Mouse (Mus musculus) kidney, embryonic 14.5 days (tissue): ENCODE results near the gene Ttk. TPM values are rescaled to one million over a fixed set of nuclear protein-coding genes. Genes with fewer than 3 reads are reported as not detected.

Experiments
- ATAC-seq: fragments of 200-750 bp; cut with Nextera tagmentation; 2 replicates; pipeline ENCODE4 v1.8.0; 2017; ENCODE audit warnings: moderate number of reproducible peaks, mild to moderate bottlenecking, moderate TSS enrichment, moderate library complexity; ENCODE audit not compliant: low FRiP score, low TSS enrichment
- H3K27ac ChIP-seq: fragments of 300-500 bp; sonication (generic); 2 replicates; pipeline ENCODE4 v1.5.1; 2014; ENCODE audit warnings: low read depth, mild to moderate bottlenecking, low read length, moderate library complexity, mixed read lengths
- H3K27me3 ChIP-seq: fragments of 300-500 bp; sonication (generic); 2 replicates; pipeline ENCODE4 v1.6.1; 2014; ENCODE audit warnings: mild to moderate bottlenecking, low read length; ENCODE audit not compliant: control insufficient read depth, insufficient read depth
- H3K36me3 ChIP-seq: fragments of 300-500 bp; sonication (generic); 2 replicates; pipeline ENCODE4 v1.6.1; 2014; ENCODE audit warnings: low read length, mixed read lengths; ENCODE audit not compliant: control insufficient read depth, insufficient read depth
- H3K4me1 ChIP-seq: fragments of 300-500 bp; sonication (generic); 2 replicates; pipeline ENCODE4 v1.6.1; 2014; ENCODE audit warnings: low read length, mixed read lengths; ENCODE audit not compliant: control insufficient read depth, insufficient read depth
- H3K4me2 ChIP-seq: fragments of 300-500 bp; sonication (generic); replicated peaks from 2 replicates; pipeline ENCODE4 v1.6.1; 2014; ENCODE audit warnings: low read depth, mild to moderate bottlenecking, low read length
- H3K4me3 ChIP-seq: fragments of 300-500 bp; sonication (generic); 2 replicates; pipeline ENCODE4 v1.5.1; 2014; ENCODE audit warnings: mild to moderate bottlenecking, low read length
- H3K9ac ChIP-seq: fragments of 300-500 bp; sonication (generic); 2 replicates; pipeline ENCODE4 v1.6.1; 2014; ENCODE audit warnings: low read depth, mild to moderate bottlenecking, low read length, moderate library complexity
- H3K9me3 ChIP-seq: fragments of 300-500 bp; sonication (generic); 2 replicates; pipeline ENCODE4 v1.6.1; 2016; ENCODE audit warnings: low read length; ENCODE audit not compliant: control insufficient read depth
- WGBS: fragments of 180-500 bp; shearing (Covaris S2); extraction: QIAGEN DNeasy Blood & Tissue Kit; methylation state at CpG from one replicate; pipeline ENCODE4 v1.1.7; 2014; 5-methylcytosine and 5-hydroxymethylcytosine counted together
- polyA plus RNA-seq: library from polyadenylated mRNA; unstranded; fragments of >200 nt; fragmentation: Nextera tagmentation; extraction: Ambion mirVana; gene quantifications from 2 replicates; pipeline ENCODE4 v1.2.1, GENCODE M21; 2014

The Ttk gene
- 29.2 and 37.0 TPM in 2 replicates for polyA plus RNA-seq

DNA sequence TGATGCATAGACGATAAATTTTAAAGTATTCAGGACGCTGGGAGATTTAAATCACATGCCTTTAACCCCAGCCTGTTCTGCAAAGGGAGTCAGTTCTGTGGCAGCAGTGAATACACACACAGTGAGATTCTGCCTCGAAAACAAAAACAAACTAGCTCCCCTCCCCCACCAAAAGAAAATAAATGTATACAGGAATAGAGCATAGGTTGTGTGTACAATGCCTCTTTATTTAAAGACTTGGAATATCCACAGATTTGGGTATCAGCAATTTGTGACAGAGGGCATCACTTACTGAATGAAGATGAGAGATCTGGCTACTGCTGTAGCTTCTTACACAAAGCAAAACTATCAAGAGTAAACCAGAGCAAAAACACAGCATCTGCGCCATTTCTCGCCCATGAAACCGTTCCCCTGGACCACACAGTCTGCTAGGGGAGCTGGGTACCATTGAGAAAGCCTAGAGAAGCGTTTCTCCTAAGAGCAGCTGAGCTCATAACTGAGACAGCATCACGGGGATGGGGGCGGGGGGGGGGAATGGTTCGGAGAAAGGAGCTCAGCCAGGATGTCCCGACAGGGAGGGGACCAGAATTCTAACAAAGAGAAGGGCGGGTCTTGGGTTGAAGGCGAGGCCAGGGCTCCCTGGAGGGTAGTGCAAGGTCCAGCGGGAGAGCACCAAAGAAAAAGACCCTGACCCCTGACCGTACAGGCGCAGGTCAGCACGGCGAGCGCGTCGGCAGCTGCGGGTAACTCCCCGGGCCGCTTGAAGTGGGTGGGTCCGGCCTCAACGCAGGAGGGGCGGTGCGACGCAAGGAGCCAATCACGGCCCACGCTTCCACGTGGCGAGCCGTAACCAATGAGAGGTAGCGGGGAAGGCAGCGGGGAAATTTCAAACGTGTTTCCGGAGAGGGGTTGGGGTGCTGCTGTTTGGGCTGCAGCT lies at the start of gene Ttk:
TSS of gene Ttk (plus strand) at position 879 of the 937 bp plus-strand sequence.
- Histone ChIP-seq H3K36me3 (no peaks in the 10 kb centered on the region), H3K27me3 (no peaks in the 10 kb centered on the region), H3K27ac (peak within 1 kb of the TSS; percentile 76; the same call in 1 of the 2 replicates), H3K9ac (peak within 1 kb of the TSS; percentile 84), H3K4me2 (peak within 1 kb of the TSS; percentile 67), H3K9me3 (no peaks in the 10 kb centered on the region), H3K4me1 (peaks cover 5% of the 10 kb centered on the region), H3K4me3 (peak within 1 kb of the TSS; percentile 97)
- under 1% methylated on average over 38 of the region's 38 CpGs for WGBS
- ATAC-seq: peak; percentile 99

DNA sequence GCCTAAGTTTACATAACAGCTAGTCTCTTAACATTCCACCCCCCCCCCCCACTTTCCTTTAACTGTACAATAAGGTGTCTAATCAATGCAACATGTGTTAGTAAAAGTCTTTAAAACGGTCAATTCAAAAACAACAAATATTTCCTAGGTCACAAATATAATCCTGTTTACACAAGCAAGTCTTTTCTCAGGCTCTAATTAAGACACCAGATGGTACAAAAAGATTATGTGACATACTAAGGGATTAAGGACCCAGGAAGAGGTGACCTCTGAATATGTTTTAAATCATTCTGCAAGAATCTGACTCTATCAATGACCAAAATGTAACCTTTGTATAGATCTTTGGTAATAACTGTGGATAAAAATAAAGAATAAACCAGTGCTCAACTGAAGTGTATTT lies 49.0 kb upstream of the Ttk start:
- Histone ChIP-seq H3K4me3 (no peak overlapping the region), H3K9ac (no peak overlapping the region), H3K9me3 (no peaks in the 10 kb centered on the region), H3K27me3 (no peaks in the 10 kb centered on the region), H3K36me3 (no peaks in the 10 kb centered on the region), H3K4me2 (no peak overlapping the region), H3K4me1 (no peaks in the 10 kb centered on the region), H3K27ac (no peak overlapping the region)
- WGBS: 69% methylated on average over 1 of the region's 1 CpGs
- ATAC-seq: no peak

DNA sequence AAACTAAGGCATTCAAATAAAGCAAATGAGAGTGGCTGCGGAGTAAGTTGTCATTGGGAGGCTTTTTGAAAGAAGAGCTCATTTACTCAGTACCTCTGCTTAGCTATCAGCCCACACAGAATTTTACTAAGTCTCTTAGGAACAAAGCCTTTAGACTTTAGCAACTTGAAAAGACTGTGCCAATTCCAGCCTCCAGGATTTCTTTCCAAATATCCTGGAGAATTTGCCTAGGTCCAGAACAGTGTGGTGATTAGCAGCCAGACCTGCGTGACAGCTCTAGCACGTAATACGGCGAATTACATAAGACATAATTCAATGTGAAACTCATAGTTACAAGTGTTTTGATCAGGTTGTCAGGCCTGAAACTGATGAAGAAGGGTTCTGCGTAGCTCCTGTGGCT lies 45.2 kb upstream of the Ttk start:
- no peaks in the 10 kb centered on the region for H3K36me3 ChIP-seq
- H3K9me3 ChIP-seq: no peaks in the 10 kb centered on the region
- H3K4me1 ChIP-seq: no peaks in the 10 kb centered on the region
- no peak overlapping the region for H3K27ac ChIP-seq
- no peak overlapping the region for H3K4me2 ChIP-seq
- H3K4me3 ChIP-seq: no peak overlapping the region
- 96% methylated on average over 6 of the region's 6 CpGs for WGBS
- no peak for ATAC-seq
- H3K9ac ChIP-seq: no peak overlapping the region
- H3K27me3 ChIP-seq: no peaks in the 10 kb centered on the region

DNA sequence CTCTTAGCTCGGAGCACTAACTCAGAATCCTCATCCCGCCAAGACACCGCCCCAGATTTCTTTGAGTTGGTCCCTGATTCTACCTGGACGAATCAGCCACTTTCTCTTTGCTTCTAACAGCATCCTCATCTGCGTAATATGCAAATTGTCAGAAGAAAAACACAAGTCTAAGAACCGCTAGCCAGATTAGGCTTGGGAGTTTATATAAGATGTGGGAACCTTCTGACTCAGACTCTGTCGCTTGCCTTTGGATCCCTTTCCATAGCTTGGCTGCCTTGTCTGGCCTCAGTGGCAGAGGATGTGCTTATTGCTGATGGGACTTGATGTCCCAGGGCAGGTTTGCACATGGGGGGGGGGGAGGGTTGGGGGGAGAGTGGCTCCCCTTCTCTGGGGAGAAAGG lies 37.6 kb upstream of the Ttk start:
- no peak overlapping the region for H3K27ac ChIP-seq
- H3K4me3 ChIP-seq: no peak overlapping the region
- 90% methylated on average over 7 of the region's 7 CpGs for WGBS
- no peak for ATAC-seq
- no peaks in the 10 kb centered on the region for H3K4me1 ChIP-seq
- no peaks in the 10 kb centered on the region for H3K36me3 ChIP-seq
- H3K4me2 ChIP-seq: no peak overlapping the region
- no peak overlapping the region for H3K9ac ChIP-seq
- H3K27me3 ChIP-seq: no peaks in the 10 kb centered on the region
- no peaks in the 10 kb centered on the region for H3K9me3 ChIP-seq

DNA sequence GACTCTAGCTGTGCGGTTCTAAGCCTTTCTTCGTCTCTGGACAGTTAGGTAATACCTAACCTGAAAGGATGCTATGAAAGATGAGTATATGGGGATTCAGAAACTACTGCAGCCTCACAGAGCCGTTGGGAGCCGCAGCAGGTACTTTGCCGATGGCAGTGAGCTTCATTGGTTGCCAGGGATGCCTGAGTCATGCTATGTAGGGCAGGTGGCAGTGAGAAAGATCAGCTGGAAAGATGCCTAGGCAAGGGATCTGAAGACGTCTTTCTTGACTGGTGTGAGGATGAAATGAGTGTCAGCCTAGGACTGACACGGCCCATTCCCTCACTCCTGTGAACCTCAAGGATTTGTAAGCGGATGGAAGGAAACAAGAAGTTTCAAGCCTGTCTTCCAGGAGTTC lies 36.6 kb upstream of the Ttk start:
- Histone ChIP-seq H3K4me1 (no peaks in the 10 kb centered on the region), H3K9ac (no peak overlapping the region), H3K4me3 (no peak overlapping the region), H3K27ac (no peak overlapping the region), H3K4me2 (no peak overlapping the region), H3K27me3 (no peaks in the 10 kb centered on the region), H3K9me3 (no peaks in the 10 kb centered on the region), H3K36me3 (no peaks in the 10 kb centered on the region)
- ATAC-seq: no peak
- 88% methylated on average over 8 of the region's 8 CpGs for WGBS

DNA sequence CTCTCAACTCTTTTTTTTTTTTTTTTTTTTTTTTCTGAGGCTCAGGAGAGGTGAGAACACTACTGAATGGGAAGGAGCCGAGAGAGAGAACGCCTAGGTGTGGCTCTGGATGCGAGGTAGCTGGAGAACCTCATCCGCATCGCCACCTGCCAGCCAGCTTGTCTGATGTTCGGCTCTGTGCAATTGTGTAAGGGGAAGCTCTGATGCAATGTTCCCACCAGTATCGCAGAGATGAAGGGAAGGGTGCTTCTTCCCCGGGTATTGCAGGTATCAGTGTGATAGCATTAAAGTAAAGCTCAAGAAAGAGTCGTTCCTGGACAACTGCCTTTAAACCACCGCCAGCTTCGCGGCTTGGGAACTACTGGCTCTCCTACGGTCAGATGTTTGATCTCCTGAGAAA lies 30.1 kb upstream of the Ttk start:
- H3K9me3 ChIP-seq: no peaks in the 10 kb centered on the region
- H3K4me3 ChIP-seq: no peak overlapping the region
- H3K27me3 ChIP-seq: peaks cover 6% of the 10 kb centered on the region
- H3K27ac ChIP-seq: no peak overlapping the region
- no peaks in the 10 kb centered on the region for H3K36me3 ChIP-seq
- 59% methylated on average over 13 of the region's 13 CpGs for WGBS
- no peaks in the 10 kb centered on the region for H3K4me1 ChIP-seq
- peak overlapping the region; percentile 12; the same call in 1 of the 2 replicates for H3K9ac ChIP-seq
- no peak for ATAC-seq
- peak overlapping the region; percentile 98; the same call in 1 of the 2 replicates for H3K4me2 ChIP-seq

DNA sequence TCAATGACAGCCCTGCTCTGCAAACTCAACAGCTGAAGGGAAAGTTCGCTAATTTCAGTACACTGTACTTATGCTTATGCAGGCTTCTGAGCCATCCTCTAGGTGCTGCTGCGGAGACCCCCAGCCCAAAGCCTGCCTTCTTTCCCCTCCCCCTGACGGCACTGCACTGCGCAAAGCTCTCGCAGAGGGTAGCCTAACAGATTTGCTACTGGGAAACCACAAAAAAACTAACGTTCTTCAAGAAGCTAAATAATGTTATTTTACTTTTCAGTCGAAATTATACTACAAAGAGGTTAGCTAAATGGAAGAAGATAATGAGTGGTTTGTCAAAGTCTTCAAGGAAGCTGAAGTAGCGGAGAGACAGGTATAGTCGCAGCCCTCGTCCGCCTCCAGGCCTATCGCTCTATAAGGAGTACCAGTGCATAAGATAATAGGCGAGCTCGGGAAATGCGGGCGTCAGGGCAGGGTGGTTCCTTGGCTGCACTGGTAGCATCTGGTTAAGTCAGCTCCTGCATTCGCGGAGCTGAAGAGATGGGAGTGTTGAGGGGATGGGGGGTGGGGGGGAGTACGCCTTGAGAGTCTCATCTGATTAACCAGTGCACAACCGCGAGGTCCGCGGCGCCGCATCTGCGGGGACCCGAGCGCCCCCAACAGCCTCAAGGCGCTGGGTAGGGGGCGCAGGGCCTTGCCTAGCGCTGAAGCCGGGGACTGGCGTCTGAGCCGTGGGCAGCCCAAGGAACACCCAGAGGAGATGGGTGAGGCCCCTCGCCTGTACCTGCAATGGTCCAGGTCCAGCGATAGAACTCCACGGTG lies 29.1 kb upstream of the Ttk start:
- under 1% methylated on average over 37 of the region's 37 CpGs for WGBS
- no peaks in the 10 kb centered on the region for H3K4me1 ChIP-seq
- H3K4me3 ChIP-seq: peak overlapping the region; percentile 62
- ATAC-seq: peak; percentile 86
- no peaks in the 10 kb centered on the region for H3K9me3 ChIP-seq
- 0 out of 2 replicates have a peak overlapping the region, but pooled peaks have one; percentile 55 for H3K27ac ChIP-seq
- H3K4me2 ChIP-seq: peak overlapping the region; percentile 98
- peak overlapping the region; percentile 63 for H3K9ac ChIP-seq
- no peaks in the 10 kb centered on the region for H3K36me3 ChIP-seq
- H3K27me3 ChIP-seq: peaks cover 6% of the 10 kb centered on the region

DNA sequence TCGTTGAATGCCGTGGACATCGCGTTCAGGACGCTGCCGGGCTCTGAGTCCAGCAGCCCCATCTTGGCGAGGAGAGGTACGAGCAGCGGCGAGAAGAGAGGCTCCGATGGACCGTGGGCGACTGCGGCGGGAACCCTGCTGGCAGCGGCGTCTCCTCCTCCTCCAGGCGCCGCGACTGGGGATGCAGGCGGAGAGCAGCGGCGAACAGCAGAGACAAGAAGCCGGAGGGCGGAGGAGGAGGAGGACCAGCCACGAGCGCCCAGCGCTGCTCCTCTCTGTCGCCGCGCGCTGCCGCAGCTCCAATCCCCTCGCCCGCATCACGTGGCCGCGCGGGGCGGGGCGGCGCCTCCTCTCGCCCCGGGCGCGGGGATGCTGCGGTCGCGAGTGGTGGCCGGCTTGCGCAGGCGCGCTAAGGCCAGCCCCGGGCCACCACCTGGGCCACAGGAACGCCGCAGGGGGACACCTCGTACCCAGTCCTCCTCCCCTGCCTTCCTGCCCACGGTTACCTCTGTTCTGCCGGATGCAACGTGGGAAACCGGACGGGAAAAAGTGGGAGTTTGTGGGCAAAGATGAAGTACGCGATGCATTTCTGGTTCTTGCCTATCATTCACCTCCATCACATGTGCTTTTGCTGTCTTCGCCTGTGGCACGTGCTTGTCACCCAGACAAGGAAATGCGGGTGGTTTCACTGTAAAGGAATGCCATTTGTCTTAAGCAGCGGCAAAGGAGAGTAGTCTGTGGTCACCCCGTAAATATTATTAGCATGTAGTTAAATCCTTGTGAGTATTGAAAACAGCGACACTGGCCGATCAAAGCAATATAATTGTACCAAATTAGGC lies 28.3 kb upstream of the Ttk start, which contains the start of gene Elovl4:
TSS of gene Elovl4 (minus strand) at position 301 of the 839 bp plus-strand sequence.
- Histone ChIP-seq H3K9ac (peak within 1 kb of the TSS; percentile 63), H3K4me1 (no peaks in the 10 kb centered on the region), H3K36me3 (no peaks in the 10 kb centered on the region), H3K27me3 (peaks cover 6% of the 10 kb centered on the region), H3K4me2 (peak within 1 kb of the TSS; percentile 98), H3K9me3 (no peaks in the 10 kb centered on the region), H3K4me3 (peak within 1 kb of the TSS; percentile 62), H3K27ac (peak within 1 kb of the TSS; percentile 55; the same call in 1 of the 2 replicates)
- peak; percentile 86 for ATAC-seq
- 3% methylated on average over 52 of the region's 71 CpGs for WGBS
